Mouse (Mus musculus) CH12.LX (cell line): ENCODE results near the gene Chac1.

Experiments used
- CTCF ChIP-seq, 2 experiments: IDR thresholded peaks in 1 of 2; conservative IDR thresholded peaks in 1 of 2; 2 replicates each; pipeline ENCODE4 v1.5.1; 2011 to 2012; ENCODE audit warnings: low read depth in 2 of 2, low read length in 2 of 2, improper control_type of control experiment in 1 of 2, inconsistent platforms in 1 of 2, mild to moderate bottlenecking in 1 of 2, moderate library complexity in 1 of 2
- ETS1 ChIP-seq: conservative IDR thresholded peaks from 2 replicates; pipeline ENCODE4 v1.6.1; 2012; ENCODE audit warnings: low read depth, mild to moderate bottlenecking, inconsistent platforms, low read length, improper control_type of control experiment, moderate library complexity
- POLR2AphosphoS2 ChIP-seq: IDR thresholded peaks from 2 replicates; pipeline ENCODE4 v1.6.1; 2011; ENCODE audit warnings: low read depth, low read length, improper control_type of control experiment
- TBP ChIP-seq: conservative IDR thresholded peaks from 2 replicates; pipeline ENCODE4 v1.6.1; 2011; ENCODE audit warnings: low read depth, low read length, improper control_type of control experiment
- USF2 ChIP-seq: conservative IDR thresholded peaks from 2 replicates; pipeline ENCODE4 v1.6.1; 2011; ENCODE audit warnings: low read depth, low read length, improper control_type of control experiment

DNA sequence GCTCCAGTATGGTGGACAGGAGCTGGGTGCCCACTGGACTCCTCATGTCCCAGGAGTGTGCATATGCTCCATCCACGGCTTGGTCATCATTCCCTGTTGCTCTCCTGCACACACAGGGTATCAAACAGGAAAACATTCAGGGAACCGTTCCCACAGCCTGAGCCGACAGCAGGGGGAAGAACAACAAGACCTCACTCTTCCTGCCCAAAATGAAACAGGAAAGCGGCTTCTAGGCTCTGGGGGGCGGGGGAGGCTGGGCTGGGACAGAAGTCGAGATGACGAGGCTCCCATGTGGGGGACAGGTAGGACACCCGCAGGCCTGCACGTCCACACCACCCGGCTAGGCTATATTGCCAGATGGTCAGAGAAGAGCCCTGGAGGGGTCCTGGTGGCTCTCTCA lies 14.6 kb upstream of the Chac1 start:
- TF ChIP-seq CTCF (conservative IDR thresholded peaks at IDR 0.05 in 1 of 2, IDR thresholded peaks at IDR 0.05 in 1 of 2; ENCODE audit: low read depth in 2 of 2, low read length in 2 of 2) (no peak), USF2 (no peak), TBP (no peak), POLR2AphosphoS2 (no peak), ETS1 (no peak)
